Mouse (Mus musculus): ENCODE measurements around the gene H2afj.
"Not testable (repeated sequence)": the region's sequence is repeated elsewhere in the genome, so short reads cannot be mapped to it uniquely, and the experiment has no call there.

H2afj gene

DNA sequence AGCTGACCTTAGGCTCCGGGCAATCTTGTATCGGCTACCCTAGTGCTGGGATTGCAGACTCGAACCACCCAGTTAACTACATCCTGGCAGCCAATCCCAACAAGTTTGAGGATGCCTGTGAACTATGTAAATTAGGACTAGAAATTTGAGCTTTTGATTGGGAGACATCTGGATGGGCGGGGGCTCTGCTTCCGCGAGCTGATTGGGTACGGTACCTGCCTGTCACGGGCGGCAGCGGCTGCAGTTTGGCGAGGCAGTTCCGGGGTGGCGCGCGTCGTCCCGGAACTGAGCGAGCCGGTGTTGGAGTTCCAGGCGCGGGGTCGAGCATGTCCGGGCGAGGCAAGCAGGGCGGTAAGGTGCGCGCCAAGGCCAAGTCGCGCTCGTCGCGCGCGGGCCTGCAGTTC is at the start of gene H2afj:
TSS of gene H2afj (plus strand) at position 231 of the 404 bp plus-strand sequence.
- peak; percentile 98 for DNase-seq

DNA sequence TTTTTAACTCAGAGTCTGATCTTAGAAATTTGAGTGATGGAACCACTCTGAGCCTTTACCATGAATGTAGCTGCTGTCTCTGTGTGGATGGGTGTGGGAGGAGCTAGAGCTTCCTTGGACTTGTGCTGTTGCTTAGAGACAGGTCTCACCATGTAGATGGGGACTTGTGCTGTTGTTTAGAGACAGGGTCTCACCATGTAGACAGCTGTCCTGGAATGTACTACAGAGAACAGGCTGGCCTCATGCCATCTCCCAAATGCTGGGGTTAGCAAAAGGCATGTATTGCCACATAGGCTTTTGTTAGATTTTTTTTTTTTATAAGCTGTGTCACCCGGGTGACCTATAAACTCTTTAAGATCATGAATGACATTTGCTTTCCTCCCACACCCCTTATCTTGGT is 44.1 kb upstream of the H2afj start:
- DNase-seq = no peak

DNA sequence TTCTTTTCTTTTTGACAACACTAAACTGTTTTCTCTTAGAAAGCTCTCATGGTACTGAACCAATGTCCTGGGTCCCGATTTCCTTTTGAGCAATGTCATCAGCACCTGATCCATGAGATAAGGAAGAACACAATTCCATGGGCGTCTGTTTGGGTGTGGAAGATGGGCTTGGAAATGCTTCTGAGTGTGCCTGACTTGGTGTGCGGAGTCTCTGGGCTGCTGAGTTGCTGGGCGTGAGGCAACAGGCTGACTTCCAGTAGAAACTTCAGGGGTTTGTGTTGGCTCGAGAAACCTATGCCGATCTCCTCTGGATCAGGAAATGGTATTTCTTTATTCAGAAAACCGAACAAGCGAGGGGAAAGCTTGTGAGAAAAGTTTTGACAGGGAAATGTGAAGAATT is 38.9 kb upstream of the H2afj start:
- DNase-seq = no peak

DNA sequence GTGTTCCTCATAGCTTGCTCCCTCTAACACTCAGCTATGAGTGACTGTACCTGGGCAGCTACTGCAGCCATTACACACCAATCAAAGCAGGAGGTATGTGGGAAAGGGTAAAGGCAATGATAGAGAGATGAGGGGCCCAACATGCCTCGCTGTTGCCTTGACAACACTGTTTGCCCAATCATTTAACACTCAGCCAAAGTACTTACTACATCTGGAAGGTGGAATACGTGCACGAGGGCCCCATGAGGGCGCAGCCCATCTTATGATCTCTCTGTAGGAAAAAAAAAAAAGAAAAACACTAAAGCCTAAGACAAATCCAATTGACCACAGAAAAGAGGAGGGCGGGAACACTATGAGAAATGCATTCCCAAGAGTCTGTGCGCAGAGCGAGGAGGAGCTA is 38.2 kb upstream of the H2afj start:
- DNase-seq = no peak

DNA sequence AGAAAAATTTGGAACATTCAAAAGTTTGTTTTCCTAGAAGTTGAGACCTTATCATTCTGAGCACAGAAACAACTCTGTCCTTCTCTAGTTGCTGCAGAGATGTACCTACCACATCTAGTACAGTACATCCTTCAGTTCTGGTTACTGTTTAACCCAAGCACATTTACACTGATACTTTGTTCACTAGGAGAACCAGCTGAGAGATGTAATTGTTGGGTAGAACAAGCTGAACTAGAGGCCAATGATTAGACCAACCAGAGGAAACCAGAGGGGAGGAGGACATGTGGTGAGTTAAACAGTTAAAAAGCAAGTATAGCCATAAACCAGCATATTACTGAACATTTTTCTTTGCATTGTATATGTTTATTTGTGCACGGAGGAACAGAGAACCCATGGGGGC is 31.7 kb upstream of the H2afj start:
- no peak for DNase-seq

DNA sequence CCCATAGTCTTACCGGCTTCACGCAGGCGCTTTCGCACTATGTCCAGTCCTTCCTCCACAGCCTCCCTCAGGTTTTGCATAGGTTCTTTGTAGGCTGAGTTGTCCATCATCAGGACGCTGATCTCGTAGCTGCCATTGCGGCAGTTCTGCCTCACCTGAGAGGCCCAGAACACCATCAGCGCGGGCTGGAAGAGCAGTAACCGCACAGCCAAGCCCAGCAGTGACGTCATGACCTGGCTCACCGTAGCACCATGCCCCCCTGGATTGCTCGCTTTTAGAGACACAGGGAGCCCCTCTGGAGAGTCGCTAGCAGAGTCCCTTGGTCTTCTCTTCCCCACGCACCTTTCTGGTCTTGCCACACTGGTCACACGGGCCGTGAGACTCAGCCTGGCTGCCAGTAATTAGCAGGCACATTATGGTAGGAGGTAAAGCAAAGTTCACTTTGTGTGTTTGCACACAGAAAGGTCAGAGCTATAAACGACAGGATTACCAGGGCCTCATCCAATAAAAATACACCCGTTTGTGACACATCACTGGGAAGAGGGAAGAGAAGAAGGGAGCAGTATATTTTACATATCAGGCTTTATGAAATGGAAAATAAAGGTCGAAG is 26.6 kb upstream of the H2afj start, which contains the start of gene Gucy2c:
TSS of gene Gucy2c (minus strand) at position 389 of the 610 bp plus-strand sequence.
- no peak for DNase-seq

DNA sequence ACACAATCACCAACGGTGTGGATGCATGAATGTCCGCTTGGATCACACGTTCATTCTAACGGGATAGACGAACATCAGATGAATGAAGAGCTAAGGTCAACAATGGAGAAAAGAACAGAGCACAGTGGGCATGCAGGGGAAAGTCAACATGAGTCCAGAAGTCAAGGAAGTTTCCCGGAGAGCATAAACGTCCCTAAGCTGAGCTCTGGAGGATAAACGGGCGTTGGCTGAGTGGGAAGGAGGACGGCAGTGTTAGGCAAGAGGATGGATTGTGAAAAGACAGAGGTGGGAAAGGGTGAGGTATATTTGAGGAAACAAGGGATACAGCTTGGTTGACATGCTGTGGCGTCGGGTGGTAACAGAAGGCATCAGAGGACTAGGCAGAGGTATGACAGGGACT is 25.9 kb upstream of the H2afj start:
- DNase-seq = no peak

DNA sequence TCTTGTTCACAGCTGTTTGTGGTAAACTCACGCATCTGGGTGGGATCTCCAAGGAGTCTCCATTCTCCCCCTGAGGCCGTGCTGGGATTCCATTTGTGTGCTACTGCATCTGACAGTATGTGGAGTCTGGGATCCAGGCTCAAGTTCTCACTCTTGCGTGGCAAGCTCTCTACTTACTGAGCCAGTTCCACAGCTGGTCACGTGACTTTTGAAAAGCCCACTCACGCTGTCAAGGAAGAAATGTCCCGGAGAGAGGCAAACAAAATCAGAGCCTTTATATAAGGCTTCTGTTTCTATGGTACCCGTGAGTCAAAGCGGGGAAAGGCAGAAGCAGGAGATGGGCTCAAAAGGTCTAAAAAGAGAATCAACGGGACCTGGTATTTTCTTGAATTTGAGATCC is 25.3 kb upstream of the H2afj start:
- DNase-seq = no peak

DNA sequence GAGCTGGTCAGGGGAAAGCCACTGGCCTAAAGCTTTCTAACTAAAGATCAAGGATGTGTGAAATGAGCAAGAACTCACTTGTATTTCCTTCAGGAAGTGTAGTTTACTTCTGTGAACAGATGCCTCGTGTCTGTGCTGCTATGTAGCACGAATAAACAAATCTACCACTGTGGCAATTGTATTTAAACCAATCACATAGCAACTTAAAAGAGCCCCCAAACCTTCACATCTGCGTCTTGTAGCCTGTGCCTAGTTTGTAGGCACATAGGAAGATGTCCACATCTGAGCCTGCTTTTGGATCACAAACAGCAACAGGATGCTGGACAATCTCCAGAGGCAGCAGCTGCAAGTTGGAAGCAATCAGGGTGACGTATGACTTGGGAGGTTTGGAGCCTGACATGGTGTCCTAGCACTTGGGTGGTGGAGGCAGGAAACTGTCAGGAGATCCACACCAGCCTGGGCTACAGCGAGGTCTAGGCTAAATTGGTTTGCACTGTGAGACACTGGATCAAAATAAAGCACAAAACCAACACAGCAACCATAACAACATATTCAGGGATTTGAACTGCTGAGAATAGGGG is 18.6 kb upstream of the H2afj start:
- peak; percentile 38 for DNase-seq

DNA sequence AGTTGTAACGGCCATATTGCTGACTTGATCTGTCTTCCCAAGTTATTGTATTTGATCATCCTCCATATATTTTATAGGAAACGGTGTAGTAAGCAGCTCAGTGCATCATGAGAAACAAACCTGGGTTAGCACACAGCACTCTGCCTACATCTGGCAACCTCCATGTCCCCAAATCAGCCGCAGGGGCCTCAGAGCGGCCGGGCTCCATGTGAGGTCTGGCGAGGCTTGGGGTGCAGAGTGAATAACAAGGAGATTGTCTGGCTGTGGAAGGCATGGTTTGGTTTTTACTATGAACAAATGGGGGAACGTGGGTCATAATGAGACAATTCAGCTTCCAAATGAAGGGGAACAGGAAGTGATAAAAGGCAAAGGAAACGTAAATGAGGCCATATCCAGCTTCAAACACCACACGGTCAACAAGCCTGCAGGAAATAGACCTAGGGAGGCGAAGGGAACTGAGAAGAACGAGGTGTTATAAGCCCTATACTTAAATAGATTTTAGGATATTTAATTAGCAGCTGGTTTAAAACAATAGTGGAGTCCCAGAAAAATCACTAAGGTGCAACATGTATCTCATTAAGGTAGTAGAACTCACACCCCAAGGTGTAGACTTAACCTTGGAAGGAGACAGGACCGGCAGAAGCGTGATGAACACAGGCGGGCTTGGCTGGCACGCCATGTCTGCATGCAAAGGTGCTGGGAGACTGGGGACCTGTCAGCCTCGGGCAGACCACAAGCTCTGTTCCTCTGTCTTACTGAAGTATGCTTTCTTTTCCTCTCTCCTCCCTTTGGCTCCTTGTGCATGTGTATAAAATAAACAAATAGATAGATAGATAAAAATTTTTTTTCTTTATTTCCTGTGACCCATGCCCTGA is 14.9 kb upstream of the H2afj start:
- DNase-seq = no peak

DNA sequence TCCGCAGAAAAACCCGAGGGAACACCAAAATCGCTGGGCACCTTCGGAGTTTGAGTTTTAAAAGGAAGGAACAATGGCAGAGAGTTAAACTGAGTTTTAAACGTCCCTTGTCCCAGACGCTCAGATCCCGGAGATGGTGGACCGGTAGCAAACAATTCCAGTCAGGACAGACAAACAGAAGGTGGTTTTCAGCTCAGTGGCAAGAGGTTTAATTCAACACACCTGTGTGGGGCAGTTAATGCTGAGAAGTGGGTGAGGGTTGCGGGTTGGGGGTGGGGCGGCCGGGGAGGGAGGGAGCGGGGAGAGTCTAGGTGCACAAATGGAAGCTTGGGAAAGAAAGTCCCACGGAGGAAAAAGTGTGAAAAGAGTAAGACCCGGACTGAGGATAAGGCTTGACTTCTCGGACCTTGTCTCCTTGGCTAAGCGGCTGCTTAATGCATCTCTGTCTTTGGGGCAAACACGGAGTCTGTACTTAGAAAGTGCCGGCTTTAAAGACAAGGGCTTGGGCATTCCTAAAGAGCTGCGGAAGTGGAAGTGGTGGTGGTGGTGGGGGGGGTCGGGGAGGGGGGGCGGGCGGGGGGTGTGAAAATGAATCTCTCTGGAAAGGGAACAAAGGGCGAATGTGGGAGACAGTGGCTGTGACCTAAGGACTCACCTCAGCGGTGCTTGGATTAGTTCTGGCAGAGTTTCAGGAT is 14.1 kb upstream of the H2afj start:
- no peak for DNase-seq

DNA sequence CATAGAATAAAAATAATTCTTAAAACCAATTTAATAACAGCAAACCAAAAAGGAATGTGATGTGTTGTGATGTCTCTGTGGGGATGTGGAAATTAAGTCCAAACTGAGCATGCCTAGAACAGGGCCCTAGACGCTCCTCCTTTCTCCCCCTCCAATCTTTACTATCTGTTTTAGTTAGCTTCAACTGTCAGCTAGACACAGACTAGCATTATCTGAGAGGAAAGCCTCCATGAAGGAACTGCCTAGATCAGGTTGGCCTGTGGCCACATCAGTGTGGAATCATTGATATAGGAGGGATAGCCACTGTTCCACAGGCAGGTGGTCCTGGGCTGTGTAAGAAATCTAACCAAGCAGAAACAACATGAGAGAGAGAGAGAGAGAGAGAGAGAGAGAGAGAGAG is 12.9 kb upstream of the H2afj start:
- no peak for DNase-seq

DNA sequence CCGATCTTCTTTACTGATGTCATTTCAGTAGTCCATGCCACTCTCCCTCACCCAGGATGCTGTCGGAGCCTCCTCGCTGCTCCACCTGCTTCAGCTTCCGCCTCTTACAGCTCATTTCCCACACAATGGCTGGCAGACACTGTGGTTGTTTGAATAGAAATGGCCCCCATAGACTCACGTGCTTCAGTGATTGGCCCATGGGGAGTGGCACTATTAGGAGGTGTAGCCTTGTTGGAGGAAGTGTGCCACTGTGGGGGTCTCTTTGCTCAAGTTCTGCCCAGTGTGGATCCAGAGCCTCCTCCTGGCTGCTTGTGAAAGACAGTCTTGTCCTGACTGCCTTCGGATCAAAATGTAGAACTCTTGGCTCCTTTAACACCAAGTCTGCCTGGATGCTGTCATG is 12.2 kb upstream of the H2afj start:
- DNase-seq = no peak

DNA sequence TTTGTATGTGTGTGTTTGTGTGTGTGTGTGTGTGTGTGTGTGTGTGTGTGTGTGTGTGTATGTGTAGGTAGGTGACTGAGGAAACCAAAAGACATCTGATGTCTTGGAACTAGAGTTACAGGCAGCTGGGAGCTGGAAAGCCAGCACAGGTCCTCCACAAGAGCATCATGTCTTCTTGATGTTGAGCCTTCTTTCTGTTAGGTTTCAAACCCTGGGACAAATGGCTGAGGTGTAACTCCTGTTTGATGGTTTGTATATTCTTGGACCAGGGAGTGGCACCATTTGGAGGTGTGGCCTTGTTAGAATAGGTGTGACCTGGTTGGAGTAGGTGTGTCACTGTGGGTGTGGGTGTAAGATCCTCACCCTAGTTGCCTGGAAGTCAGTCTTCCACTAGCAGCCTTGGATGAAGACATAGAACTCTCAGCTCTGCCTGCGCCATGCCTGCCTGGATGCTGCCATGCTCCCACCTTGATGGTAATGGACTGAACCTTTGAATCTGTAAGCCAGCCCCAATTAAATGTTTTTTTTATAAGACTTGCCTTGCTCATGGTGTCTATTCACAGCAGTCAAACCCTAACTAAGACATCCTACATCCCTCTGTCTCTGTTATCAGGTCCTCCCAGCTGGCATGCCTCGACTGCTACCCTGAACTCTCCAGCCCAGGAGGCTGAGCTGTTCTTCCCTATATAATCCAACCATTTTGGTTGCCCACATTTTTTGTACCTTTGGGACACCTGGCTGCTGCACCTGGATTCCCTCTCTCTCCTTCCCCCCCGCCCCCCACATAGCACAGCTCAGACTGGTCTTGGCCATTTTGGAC is 10.0 kb upstream of the H2afj start:
- DNase-seq = not testable (repeated sequence)

DNA sequence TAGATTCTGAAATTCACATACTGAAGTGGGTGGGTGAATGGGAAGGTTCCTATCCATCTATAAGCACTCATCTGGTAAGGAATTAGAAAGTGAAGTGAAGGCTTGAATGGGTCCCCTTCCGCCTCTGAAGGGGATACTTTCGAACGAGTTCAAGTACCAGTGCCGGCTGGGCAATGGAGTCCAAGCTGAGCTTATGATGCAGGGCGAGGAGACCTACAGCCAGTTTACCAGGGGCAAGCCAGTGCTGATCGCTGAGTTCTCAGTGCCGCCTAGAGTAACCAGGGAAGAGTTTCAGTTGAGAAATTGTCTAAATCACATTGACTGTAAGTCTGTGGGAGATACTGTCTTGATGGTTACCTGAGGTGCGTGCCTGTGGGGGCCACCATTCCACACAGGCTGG is 7.3 kb upstream of the H2afj start:
- no peak for DNase-seq

DNA sequence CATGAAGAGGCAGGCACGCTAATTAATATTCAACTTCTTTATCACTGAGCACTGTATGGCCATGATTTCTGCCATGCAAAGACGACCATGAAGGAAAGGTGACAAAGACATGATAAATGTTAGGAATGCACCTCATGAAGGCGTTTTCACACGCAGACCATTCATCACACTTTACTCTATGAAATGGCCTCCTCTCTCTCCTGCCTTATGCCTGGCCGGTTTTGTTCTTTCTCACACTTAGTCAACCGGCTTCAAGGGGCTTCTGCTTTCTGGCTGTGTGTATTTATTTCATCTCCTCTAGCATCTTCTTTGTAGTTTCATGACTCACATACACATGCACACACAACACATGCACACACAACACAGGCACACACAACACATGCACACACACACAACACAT is 6.8 kb upstream of the H2afj start:
- DNase-seq = no peak

DNA sequence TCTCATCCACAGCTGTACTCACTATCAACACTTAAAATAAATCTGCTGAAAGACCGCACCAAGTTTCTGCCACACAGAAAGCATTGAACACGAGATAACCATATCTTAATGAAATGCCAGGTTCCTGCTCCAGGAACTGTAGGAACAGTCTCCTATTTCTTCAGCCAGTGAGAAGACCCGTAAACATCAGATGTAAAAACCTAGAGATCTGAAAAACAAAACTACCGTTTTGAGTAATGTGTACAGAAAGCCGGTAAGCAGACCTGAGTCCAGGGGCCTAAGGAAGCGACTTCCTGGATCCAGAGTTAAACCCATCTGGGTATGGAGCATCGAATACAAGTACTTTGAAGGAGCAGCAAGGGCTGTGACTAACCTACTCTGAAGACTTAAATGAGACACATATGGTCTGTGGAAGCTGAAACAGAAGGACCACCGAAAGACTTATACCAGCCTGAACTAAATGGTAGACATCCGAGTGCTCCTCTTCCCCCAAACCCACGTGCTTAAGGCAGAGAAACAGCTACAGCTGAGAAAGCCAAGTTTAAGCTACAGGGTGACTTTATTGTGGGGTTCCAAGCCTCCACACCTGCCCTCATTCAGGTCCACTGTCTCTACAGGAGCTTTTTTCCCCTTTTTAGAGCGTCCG is 4.8 kb upstream of the H2afj start:
- no peak for DNase-seq

DNA sequence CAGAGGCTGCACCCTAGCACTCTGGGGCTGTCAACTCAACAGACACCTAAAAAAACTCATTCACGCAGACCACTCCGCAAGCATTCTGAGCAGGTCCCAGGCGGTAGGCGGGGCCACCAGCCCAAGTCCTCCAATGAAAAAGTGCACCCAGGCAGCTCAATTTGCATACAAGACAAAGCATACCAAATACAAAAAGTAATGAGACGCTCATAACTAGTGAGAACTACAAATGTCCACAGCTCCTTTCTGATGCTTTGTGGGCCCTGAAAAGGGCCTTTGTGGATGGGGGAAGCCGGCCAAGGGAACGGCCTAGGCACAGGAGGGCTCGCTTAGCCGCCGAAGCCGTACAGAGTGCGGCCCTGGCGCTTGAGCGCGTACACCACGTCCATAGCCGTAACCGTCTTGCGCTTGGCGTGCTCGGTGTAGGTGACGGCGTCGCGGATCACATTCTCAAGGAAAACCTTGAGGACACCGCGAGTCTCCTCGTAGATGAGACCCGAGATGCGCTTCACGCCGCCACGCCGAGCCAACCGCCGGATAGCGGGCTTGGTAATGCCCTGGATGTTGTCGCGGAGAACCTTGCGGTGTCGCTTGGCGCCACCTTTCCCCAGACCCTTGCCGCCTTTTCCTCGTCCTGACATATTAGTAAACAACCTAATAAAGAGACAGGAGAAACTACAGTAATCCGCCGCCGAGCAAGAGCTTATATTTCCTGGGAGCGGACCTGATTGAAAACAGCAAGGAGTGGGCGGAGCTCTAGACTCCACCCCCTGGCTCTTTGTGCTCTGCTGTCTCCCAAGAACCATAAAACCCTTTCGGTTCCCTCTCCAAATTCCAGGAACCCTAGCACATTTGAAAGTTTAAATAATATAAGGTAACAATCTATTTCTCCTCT is 4.1 kb upstream of the H2afj start, which contains the start of gene Hist4h4:
TSS of gene Hist4h4 (minus strand) at position 677 of the 895 bp plus-strand sequence.
- peak; percentile 99 for DNase-seq

DNA sequence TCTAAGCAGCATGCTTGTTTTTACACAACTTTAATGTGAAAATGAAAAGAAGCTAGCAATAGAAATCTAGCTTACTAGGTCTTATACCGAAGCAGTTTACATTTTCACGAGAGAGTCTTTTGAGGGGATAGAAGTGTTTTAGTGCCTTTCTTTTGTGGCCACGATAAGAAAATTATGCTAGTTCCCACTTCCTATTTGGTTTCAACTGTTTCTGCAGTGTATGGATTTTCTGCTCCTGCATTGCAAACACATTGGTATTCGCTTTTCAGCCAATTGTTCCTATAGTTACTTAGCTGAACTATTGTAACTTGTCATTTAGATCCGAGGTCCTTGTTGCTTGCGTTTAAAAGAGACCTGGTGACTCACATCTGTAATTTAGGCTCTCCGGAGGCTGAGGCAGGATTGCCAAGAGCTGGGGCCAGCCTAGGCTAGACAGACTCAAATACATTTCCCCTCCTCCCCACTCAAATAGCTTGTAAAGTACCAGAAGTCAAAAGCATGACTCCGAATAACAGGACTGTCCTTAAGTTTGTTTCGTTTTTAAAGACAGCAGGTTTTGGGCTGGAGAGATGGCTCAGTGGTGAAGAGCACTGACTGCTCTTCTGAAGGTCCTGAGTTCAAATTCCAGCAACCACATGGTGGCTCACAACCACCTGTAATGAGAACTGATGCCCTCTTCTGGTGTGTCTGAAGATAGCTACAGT is 3.2 kb upstream of the H2afj start:
- DNase-seq = no peak

DNA sequence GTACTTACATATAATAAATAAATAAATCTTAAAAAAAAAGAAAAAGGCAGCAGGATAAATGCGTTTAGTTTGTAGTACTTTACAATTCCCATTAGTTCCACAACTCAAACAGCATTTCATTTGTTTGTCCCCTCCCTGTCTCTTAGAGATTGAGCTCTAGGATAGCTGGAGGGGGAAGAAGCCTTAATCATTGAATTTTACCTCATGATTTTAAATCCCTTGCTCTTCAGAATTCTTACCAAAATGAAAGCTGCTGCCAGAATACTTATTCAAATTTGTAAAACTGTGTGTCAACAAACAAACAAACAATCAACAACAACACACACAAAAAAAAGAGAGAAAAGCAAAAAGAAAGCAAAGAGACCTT is 2.7 kb upstream of the H2afj start:
- no peak for DNase-seq
